Mouse (Mus musculus) erythroblast, embryonic 14.5 days (primary cell): Measurements from ENCODE around the gene Klrb1b.

Experiments used
- GATA1 ChIP-seq: IDR thresholded peaks from 2 replicates; pipeline ENCODE4 v1.6.1; 2012; ENCODE audit warnings: low read length, inconsistent platforms, mixed read lengths
- TAL1 ChIP-seq: IDR thresholded peaks from 3 replicates; pipeline ENCODE4 v1.6.1; 2012; ENCODE audit warnings: low read length, inconsistent platforms, mixed read lengths

DNA sequence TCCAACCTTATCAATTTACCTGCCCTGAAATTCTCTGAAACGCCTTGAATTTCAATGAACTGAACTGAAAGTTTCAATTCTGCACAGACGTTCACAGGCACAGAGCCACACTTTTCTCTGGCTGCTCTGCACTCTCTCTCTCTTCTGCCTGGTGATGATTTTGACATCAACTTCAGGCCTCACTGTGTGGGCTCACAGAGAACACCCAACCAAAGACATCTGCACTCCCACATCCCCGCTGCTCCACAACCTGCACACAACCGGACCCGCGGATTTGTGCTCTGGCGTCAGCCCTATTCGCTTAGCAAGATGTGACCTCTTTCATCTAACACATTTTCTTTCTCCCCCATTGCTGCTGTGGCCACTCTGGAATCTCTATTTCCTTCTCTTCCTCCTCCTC lies 18.0 kb upstream of the Klrb1b start:
- TF ChIP-seq TAL1 = no peak
- no peak for TF ChIP-seq GATA1
